Mouse (Mus musculus) neural tube, embryonic 10.5 days (tissue): ENCODE results near the gene Stam2.

ENCODE experiments used
- DNase-seq: peaks from one replicate; pipeline ENCODE4 v3.0.0-alpha.2; 2017; ENCODE audit warnings: low spot score; ENCODE audit errors: extremely low spot score

The Stam2 gene

DNA sequence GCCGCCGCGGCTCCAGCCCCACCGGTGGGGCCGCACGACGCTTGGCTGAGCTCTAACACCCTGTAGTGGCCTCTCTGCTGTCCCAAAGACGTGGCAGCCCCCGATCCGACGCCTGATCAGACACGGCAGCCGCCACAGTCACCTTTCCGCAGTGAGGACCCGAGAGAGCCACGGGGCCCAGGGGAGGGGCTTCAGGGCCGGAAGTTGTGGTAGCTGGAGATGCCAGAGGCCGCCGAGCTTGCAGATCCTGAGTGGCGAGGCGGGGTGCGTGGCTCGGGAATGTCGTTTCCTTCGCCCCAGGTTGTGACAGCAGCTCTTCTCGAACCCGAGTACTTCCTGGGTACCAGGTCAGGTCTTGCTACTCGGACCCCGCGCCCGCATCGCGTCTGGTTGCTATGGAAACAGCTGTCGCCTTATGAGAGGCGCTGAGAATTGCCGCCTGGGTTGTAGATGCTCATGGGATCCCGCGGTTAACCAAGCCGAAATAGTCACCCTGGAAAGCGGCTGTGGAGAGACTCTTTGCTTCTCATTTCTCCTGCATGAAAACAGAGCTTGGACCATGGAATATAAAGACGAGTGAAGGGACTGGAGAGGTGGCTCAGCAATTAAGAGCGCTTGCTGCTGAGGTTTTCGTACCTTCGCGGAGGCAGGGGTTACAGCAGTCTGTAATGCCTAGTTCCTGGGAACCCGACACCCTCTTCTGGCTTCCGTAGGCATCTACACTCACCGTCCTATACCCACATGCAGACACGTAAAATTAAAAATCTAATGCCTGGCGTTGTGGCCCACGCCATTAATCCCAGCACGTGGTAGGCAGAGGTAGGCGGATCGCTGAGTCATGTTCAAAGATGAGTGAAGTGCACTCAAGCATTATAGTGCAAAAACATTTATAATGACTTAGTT lies at the start of gene Stam2:
Gene Stam2 (minus strand): TSS at position 26 of the 903 bp plus-strand sequence.
- peak; percentile 96 for DNase-seq

DNA sequence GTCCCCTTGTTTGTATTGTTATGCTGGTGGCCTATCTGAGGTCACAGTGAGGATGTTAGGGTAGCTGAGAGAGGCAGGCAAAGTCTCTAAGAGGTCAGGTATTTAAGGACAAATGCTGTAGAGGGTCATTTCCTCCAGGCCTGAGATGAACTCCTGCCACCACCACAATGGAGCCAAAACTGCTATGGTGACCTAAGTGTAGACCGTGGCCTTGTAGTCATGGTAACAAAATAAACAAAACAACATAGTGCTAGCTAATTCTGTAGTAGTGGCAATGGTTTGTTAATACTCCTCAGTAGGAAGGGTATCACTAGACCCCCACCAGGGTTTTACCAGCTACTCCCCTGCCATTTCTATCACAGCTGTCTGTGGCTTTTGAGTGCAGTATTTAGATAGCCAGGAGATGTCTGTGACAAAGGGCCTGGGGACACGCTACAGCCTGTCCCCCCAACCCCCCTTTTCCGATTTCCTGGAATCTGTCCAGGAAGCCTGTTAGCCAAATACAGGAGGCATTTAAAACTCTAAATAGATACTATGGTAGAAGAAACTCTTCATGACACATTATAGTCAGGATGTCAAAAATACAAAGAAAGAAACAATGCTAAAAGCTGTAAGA lies 43.1 kb upstream of the Stam2 start:
- DNase-seq: no peak

DNA sequence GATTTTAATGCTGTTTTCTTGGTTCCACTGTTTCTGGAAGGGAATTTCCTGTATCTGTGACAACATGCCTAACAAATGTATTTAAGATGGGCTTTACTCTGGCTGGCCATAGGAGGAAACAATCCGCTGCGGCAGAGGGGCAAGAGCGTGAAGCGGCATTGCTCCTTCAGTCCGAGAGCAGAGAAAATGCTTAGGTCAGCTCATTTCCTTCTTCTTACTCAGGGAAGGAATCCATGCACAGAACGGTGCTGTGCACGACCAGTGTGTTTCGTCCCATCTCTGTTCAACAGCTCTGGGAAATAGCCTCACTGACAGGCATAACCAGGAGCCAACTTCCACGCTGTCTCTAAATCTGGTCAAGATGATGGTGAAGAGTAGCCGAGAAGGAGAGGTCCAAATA lies 37.9 kb upstream of the Stam2 start:
- DNase-seq: no peak

DNA sequence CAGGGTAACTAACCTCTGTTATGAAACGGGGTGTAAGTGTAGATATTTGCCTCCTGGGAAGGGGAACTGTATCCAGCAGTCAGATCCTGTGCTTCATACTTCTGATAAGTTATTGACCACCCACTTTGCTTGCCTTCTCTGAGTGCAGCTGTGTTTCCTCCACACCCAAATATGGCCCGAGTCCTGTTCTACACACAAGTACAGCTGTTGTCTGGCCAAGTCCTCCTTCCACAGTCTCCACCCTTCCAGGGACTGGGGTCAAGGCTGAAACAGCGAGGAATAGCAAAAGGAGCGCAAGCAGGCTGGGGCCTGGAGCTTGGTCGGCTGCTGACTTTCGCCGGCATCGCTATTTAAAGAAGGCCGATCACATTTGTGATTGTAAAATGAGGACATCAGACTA lies 37.3 kb upstream of the Stam2 start:
- DNase-seq: no peak

DNA sequence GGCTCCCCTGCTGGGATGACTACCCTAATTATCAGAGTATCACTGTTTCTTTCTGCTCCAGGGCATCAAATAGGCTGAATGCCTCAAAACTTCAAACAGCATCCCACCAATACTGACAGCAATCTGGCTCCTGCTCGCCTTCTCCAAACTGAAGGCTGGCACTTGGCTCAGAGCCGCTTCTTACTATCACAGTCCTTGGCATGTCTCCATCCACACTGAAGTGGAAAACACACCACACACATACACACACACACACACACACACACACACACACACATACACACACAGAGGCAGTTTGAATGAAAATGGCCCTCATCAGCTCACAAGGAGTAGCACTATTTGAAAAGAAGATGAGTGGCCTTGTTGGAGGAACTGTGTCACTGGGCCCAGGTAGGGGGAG lies 35.8 kb upstream of the Stam2 start:
- DNase-seq: no peak

DNA sequence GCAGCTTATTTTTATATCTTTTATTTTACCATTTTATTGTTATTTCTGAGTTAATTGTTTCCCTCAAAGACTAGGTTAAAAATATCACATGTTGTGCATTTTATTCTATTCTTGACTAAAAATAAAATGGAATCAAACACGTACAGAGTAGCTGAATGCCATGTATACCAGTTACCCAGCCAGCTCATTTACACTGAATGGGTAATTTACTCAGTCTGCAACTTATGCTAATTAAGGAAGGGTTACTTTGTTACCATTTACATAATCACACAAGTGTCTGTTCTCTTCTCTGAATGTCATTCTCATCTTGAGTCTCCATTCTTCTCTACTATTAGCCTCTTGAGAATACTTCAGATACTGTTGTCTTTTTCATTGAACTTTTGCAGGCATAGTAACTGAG lies 32.3 kb upstream of the Stam2 start:
- no peak for DNase-seq

DNA sequence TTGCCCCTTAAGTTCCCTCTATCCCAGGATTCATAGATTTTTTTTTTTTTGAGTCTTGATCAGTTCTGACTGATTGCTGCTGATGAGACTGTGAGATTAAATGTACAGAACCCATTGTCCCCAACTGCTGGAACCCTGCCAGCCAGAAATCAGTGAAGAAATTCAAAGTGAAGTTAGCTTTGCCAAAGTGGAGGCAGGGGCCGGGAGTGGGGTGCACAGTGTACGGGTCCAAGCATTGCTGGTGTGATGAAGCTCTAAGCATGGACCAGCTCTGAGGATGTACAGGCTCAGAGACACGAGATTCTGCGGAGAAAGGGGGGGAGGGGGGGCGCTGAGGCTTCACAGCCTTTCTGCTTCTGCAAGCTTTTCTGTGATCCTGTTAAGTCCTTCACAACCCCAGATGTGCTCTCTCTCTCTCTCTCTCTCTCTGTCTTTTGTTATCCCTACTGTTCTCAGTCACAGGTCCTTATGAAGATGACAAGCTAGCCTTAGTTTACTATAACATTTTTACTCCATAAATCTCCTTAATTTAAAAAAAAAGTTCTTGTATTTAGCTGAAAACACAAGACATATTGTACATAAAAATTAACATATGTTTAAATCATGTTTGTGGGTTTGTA lies 30.8 kb upstream of the Stam2 start:
- no peak for DNase-seq

DNA sequence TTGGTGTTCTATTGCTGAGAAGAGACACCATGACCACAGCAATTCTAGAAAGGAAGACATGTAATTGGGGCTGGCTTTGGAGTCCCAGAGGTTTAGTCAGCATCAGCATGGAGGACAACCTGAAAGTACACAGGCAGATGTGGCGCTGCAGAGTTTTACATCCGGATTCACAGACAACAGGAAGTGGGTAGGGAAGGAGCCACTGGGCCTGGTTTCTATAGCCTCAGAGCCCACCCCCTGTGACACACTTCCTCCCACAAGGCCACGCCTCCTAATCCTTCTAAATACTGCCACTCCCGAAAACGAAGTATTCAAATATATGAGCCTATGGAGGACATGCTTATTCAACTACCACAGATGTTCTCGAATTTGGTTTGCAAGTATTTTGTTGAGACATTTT lies 23.0 kb upstream of the Stam2 start:
- DNase-seq: no peak

DNA sequence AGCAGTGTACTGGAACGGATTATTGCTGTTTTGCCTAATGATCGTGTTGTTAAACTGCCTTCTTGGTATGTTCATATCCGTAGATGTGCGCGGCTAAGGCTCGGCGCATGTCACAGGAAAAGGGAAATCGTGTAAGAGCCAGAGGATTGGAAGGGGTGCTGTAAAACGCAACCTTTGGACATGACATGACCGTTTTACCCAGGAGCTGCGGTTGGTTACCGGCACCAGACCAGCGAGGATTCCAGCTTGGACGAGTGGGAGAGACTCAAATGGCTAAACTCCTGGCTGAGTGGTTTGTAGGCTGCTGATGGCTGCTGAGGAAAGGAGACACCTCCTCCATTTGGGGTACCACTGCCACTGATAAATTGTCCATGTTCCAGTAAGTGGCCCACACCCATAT lies 21.8 kb upstream of the Stam2 start:
- DNase-seq: no peak

DNA sequence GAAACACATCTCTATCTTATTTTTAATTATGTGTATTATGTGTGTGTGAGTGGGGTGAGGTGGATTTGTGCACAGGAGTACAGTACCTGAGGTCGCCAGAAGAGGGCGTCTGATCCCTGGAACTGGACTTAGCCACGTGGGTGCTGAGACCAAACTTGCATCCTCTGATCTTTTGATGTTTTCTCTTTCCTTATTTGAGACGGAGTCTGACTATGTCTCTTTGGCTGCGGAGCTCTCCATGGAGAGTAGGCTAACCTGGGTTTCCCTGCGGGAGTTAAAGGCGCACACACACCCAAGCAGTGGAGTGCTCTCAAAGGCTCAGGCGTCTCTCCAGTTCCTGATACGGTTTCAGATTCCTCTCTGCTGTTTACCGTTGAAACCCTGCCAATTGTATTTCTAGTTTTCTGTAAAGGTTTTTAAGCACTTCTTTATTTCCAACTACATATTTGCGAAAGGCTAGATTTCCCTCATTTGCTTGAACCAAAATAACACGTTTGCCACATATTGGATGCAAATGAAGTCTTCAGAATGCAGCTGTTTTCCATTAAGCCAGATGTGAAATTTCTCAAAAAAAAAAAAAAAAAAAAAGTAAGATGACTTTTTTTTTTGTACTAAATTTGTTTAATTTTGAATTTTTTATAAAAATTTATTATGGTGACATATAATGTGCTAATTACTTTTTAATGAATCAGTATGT lies 21.1 kb upstream of the Stam2 start:
- peak; percentile 85 for DNase-seq

DNA sequence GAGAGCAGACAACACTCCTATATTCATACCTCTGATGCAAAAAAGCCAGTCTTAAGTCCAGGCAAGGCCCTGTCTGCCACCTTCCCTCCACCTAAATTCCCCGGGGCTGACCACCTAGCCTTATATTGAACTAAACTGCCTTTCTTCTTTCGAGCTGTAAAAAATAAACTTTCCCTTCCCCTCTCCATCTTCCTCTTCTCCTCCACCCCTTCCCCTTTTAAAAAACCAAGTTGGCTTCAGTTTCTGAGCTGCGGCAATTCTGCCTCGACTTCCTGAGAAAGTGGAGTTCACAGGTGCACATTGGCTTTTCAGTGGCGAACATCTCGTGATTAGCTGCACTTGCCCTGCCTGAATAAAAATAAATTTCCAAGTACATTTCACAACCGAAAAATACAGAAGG lies 20.4 kb upstream of the Stam2 start:
- DNase-seq: no peak

DNA sequence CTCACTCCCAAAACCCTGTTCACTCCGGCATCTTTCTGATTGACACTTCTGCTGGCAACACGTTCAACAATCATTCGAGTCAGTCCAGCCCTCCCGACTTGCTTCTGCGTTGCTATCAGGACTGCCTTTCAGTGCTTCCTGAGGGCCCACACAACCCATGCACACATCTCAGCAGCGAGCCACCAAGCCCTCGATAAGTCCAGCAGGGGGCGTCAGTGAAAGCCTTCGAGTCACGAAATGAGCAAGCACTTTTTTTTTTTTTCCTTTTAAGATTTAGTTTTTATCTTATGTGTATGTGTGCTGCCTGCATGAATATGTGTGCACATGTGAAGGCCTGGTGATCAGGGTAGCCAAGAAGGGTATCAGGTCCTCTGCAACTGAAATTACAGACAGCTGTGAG lies 16.5 kb upstream of the Stam2 start:
- DNase-seq: peak; percentile 42

DNA sequence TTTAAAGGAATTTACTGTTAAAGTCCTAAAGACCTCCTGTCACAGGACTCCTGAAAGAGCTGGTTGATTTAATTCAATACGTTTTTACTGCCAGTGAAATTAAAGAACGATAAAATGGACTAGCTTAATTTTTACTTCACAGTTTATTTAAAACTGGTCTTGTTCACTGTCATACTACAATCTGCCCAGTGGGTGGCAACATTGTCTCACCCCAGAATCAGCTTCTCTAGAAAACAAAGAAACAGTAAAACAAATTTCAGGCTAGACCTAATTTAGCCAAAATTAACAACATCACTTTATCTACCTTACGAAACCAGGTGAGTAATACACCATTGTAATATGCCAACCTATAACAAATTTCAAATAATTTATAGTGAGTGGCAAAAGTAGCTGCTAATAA lies 14.6 kb upstream of the Stam2 start:
- no peak for DNase-seq

DNA sequence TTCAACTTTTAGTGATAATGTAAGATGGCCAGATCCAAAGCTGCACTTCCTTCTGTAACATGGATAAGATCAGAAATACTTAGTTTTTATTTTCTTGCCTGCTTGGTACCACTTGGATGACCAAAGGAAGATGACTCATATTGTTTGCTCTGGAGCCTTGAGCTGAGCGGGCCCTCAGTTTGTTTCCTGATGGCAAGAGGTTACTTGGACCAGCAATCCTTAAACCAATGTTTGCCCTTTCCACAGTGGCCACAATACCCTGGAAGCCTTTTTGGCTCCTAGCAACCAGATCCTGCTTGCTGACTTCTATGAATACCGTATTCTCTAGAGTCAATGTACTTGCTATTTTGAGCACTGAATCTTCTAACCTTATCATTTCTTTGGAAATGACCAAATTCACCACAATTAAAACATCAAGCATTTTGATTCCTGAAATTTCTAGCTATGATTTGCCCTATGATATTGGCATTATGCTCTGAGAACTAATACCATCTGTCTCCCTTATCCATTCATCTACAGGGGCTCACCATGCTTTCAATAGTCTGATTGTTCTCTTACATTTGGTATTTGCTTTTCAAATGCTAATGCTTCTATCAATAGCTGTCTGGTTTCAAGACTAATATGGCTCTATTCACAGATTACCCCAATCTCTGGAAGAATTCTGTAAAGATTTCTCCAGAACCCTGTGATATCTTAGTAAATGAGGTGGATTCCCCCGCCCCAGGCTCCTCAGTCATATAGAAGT lies 11.7 kb upstream of the Stam2 start:
- DNase-seq: no peak

DNA sequence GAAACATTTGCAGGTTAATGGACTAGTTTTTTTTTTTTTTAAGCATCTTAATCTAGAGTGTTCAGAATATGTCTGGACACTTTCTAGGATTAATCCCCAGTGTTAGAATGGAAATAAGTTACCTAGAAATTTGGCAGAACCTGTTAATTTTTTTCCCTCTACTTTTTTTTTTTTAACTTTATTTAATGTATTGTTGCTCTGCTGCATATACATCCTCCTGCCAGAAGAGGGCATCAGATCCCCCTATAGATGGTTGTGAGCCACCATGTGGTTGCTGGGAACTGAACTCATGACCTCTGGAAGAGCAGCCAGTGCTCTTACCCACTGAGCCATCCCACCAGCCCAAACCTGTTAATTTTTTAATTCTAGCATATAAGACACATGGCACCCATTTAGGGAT lies 2.0 kb upstream of the Stam2 start:
- DNase-seq: no peak

DNA sequence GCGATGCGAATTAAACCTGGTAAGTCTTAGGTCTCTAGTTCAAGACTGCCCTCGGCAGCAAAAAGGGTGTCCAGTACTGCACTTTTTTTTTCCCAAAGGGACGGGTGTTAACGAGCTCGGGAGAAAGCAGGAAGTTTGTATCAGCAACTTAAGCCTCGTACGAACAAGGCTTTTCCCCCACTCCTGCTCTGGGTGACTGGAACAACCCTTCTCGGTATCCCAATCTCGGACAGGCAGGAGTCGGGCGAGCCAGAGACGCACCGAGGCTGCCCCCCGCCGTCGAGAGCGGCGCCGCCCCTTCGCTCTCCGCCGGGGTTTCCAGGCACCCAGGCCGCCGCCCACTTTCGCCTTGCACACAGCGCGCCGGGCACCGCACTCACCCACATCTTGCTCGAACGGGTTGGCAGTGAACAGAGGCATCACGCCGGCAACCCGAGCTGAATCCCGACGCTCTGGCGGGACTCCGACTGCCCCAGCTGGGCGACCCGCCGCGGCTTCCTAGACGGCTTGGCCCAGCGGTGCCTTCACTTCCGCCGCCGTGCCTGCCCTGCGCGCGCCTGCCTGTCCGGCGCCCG lies 313 bp downstream of the Stam2 start:
- no peak for DNase-seq

DNA sequence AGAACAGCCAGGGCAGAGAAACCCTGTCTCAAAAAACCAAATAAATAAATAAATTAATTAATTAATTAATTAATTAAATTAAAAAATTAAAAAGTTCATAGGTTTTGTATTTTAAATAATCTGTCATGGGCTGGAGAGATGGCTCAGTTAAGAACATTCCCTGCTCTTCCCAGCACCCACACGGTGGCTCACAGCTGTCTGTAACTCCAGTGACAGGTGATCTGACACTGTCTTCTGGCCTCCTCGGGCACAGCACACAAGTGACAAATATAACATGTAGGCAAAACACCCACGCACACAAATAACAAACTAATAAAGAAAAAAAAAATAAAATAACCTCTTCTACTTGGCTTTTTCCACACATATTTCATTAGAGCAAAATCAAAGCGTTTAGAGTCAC lies 1.5 kb downstream of the Stam2 start:
- DNase-seq: no peak

DNA sequence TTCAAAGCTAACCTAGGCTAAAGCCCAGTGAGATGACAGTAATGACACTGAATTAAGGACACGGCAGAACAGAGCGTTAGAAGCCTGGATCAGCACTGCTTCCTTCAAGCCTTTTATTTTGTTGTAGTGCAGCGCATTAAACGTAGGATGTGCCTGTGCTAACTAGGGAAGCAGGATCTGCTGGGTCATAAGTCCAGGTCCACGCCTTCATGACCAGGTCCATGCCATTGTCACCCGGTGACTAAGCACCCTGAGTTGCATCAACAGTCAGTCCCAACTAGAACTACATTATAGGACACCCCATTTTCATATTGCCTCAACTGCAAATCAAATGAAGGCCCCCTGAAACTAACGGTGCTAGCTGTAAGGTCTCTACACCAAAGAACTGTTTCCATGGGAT lies 7.6 kb downstream of the Stam2 start:
- no peak for DNase-seq

DNA sequence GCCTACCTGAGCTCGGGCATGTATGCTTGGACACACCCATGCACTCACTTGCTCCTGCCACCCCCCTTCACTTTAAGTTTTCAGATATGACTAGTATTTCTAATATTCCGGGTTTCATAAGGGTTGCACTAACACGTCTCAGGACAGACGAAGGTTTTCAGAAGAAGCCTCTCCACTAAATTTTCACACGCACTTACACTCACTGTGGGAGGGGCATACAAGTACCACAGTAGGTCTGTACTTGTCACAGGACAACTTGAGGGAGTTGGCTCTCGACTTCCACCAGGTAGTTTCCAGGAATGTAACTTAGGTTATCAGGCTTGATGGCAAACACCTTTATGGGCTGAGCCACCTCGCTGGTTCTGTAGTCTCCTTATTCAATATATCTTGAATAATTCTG lies 8.4 kb downstream of the Stam2 start:
- no peak for DNase-seq

DNA sequence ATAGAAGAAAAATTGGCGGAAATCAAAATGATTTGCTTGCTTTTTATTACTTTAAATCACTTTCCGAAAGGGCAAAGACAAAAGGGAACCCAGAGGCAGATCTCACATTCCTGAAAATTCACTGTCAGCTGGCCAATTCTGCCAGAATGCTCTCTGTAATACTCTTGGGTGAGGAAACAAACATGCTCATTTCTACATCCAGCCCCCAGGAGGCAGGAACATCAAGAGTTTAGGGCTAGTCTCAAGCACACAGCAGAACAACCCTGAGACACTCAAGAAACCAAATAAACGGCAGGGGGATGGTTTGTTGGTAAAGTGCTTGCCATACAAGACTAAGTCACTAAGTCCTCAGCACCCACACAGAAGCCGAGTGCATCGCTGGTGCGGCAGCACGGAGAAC lies 9.5 kb downstream of the Stam2 start:
- DNase-seq: no peak

DNA sequence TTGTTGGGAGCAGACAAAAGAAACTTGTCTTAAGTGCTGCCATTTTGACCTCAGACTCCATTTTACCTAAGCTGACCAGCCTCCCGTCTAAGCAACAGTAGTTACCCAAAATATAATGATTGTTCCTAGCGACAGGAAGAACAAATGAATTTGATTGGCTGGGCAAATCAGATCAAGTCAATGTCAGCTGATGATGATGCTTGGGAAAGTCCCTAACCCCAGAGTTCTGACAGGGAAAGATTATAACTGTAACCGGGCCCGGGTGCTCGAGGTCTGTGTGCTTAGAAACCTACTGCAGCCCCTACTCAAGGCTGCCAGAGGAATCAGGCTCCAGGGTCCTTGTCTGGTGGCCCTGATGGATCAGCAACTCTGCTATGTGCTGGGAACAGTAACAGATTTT lies 10.1 kb downstream of the Stam2 start:
- no peak for DNase-seq
